Mouse (Mus musculus): ENCODE measurements around the gene Nsg1.

- no peak for TF ChIP-seq CTCF (IDR thresholded peaks at IDR 0.05; ENCODE audit: borderline replicate concordance, insufficient read depth, low read depth, low read length)
- no peak for TF ChIP-seq POLR2A (IDR thresholded peaks at IDR 0.05; ENCODE audit: borderline replicate concordance, insufficient read depth, low read length)
Observed at GRCm38 (mm10) chr5:38153636-38154035, 6.1 kb downstream of the Nsg1 start.

All from cerebellum, adult 2 months (tissue).